Mouse (Mus musculus): ENCODE results near the gene Efcab5. TPM values are rescaled to one million over a fixed set of nuclear protein-coding genes. Genes with fewer than 3 reads are reported as not detected.

The Efcab5 gene
- polyA plus RNA-seq (2015; fragmentation: Nextera tagmentation; extraction: Ambion mirVana): 0.08 and 0.18 TPM in 2 replicates

- Histone ChIP-seq H3K4me2 (no peak within 1 kb of the TSS), H3K4me1 (peaks cover 6% of the 10 kb centered on the region; the same call in 1 of the 2 replicates), H3K27ac (no peak within 1 kb of the TSS), H3K9me3 (replicated peaks) (no peaks in the 10 kb centered on the region), H3K9ac (no peak within 1 kb of the TSS), H3K4me3 (replicated peaks) (no peak within 1 kb of the TSS), H3K27me3 (no peaks in the 10 kb centered on the region), H3K36me3 (no peaks in the 10 kb centered on the region)
- ATAC-seq (replicated peaks; ENCODE audit: low FRiP score): no peak
- 71% methylated on average over 6 of the region's 6 CpGs for whole genome bisulfite sequencing
Measured at GRCm38 (mm10) chr11:77188868-77189267, at the start of gene Efcab5. Gene Efcab5 (minus strand): TSS chr11:77188968.

GRCm38 (mm10) chr11:77235267-77235666 lies 46.5 kb upstream of the Efcab5 start:
- WGBS: 100% methylated on average over 1 of the region's 1 CpGs
- Histone ChIP-seq H3K4me3 (replicated peaks) (no peak overlapping the region), H3K36me3 (no peaks in the 10 kb centered on the region), H3K9ac (no peak overlapping the region), H3K4me1 (peaks cover 4% of the 10 kb centered on the region; the same call in 1 of the 2 replicates), H3K9me3 (replicated peaks) (no peaks in the 10 kb centered on the region), H3K4me2 (no peak overlapping the region), H3K27ac (no peak overlapping the region), H3K27me3 (no peaks in the 10 kb centered on the region)
- ATAC-seq (replicated peaks; ENCODE audit: low FRiP score): no peak

- no peak overlapping the region for H3K4me3 ChIP-seq (replicated peaks)
- WGBS: 93% methylated on average over 2 of the region's 2 CpGs
- no peak for ATAC-seq (replicated peaks; ENCODE audit: low FRiP score)
Measured at GRCm38 (mm10) chr11:77231514-77231913, 42.7 kb upstream of the Efcab5 start.

DNA sequence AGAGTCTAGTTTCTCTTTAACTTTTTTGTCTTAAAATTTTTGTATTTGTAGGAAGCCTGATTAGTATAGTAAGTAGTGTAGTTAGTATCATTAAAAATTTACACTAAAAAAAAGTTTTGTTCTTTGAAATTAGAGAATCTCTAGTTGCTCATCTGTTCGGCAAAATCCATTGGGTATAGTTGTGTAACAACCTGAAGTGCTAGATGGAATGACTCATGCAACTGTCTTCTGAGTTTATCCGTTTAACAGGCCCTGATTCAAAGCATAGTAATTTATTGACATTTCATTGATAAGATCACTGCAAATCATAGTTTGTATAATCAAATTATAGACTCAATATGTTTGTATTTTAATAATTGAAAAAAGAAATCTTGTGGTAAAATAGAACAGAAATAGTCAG lies 42.0 kb upstream of the Efcab5 start:
- 69% methylated on average over 2 of the region's 2 CpGs for WGBS

More at GRCm38 (mm10) chr11:77231514-77231913, 42.7 kb upstream of the Efcab5 start:
- Histone ChIP-seq H3K4me1 (no peaks in the 10 kb centered on the region), H3K4me2 (no peak overlapping the region), H3K9ac (no peak overlapping the region), H3K9me3 (replicated peaks) (no peaks in the 10 kb centered on the region), H3K27ac (no peak overlapping the region), H3K36me3 (no peaks in the 10 kb centered on the region), H3K27me3 (no peaks in the 10 kb centered on the region)

GRCm38 (mm10) chr11:77216761-77217130 lies 28.0 kb upstream of the Efcab5 start:
- no peaks in the 10 kb centered on the region for H3K9me3 ChIP-seq (replicated peaks)

More for the DNA sequence above, 42.0 kb upstream of the Efcab5 start:
- Histone ChIP-seq H3K9me3 (replicated peaks) (no peaks in the 10 kb centered on the region), H3K4me1 (no peaks in the 10 kb centered on the region), H3K4me3 (replicated peaks) (no peak overlapping the region), H3K9ac (no peak overlapping the region), H3K27me3 (no peaks in the 10 kb centered on the region), H3K27ac (no peak overlapping the region), H3K36me3 (no peaks in the 10 kb centered on the region), H3K4me2 (no peak overlapping the region)
- no peak for ATAC-seq (replicated peaks; ENCODE audit: low FRiP score)

GRCm38 (mm10) chr11:77215951-77216760 lies 27.4 kb upstream of the Efcab5 start, which contains the start of gene Ssh2:
Gene Ssh2 (plus strand): TSS chr11:77216287.
- Histone ChIP-seq H3K4me3 (replicated peaks) (peak within 1 kb of the TSS; percentile 77), H3K4me1 (peaks cover 16% of the 10 kb centered on the region), H3K27me3 (no peaks in the 10 kb centered on the region), H3K4me2 (peak within 1 kb of the TSS; percentile 86), H3K9me3 (replicated peaks) (no peaks in the 10 kb centered on the region), H3K27ac (peak within 1 kb of the TSS; percentile 97), H3K9ac (peak within 1 kb of the TSS; percentile 76), H3K36me3 (no peaks in the 10 kb centered on the region)
- under 1% methylated on average over 81 of the region's 82 CpGs for WGBS
- ATAC-seq (replicated peaks; ENCODE audit: low FRiP score): peak; percentile 90

More at GRCm38 (mm10) chr11:77216761-77217130, 28.0 kb upstream of the Efcab5 start:
- peak; percentile 57 for ATAC-seq (replicated peaks; ENCODE audit: low FRiP score)
- under 1% methylated on average over 11 of the region's 11 CpGs for WGBS
- no peaks in the 10 kb centered on the region for H3K36me3 ChIP-seq
- H3K9ac ChIP-seq: peak overlapping the region; percentile 76
- H3K4me3 ChIP-seq (replicated peaks): peak overlapping the region; percentile 77
- H3K27ac ChIP-seq: peak overlapping the region; percentile 97
- H3K27me3 ChIP-seq: no peaks in the 10 kb centered on the region
- peaks cover 16% of the 10 kb centered on the region for H3K4me1 ChIP-seq
- peak overlapping the region; percentile 86 for H3K4me2 ChIP-seq

- Histone ChIP-seq H3K36me3 (no peaks in the 10 kb centered on the region), H3K9ac (peak overlapping the region; percentile 76), H3K4me3 (replicated peaks) (peak overlapping the region; percentile 77), H3K27me3 (no peaks in the 10 kb centered on the region), H3K4me2 (peak overlapping the region; percentile 86), H3K9me3 (replicated peaks) (no peaks in the 10 kb centered on the region), H3K4me1 (peaks cover 16% of the 10 kb centered on the region), H3K27ac (peak overlapping the region; percentile 97)
- under 1% methylated on average over 11 of the region's 11 CpGs for WGBS
- peak; percentile 47; the same call in 1 of the 2 replicates for ATAC-seq (replicated peaks; ENCODE audit: low FRiP score)
Measured at GRCm38 (mm10) chr11:77215483-77215882, 26.7 kb upstream of the Efcab5 start.

- Histone ChIP-seq H3K4me3 (replicated peaks) (no peak overlapping the region), H3K9ac (no peak overlapping the region), H3K27me3 (no peaks in the 10 kb centered on the region), H3K36me3 (no peaks in the 10 kb centered on the region), H3K4me1 (peaks cover 16% of the 10 kb centered on the region), H3K27ac (0 out of 2 replicates have a peak overlapping the region, but pooled peaks have one; percentile 54), H3K9me3 (replicated peaks) (no peaks in the 10 kb centered on the region), H3K4me2 (no peak overlapping the region; the same call in 1 of the 2 replicates)
- 0% methylated on average over 1 of the region's 1 CpGs for WGBS
- peak; percentile 47 for ATAC-seq (replicated peaks; ENCODE audit: low FRiP score)
Measured at GRCm38 (mm10) chr11:77214755-77215154, 26.0 kb upstream of the Efcab5 start.

- no peak overlapping the region for H3K4me2 ChIP-seq
- H3K27me3 ChIP-seq: no peaks in the 10 kb centered on the region
- no peak overlapping the region for H3K4me3 ChIP-seq (replicated peaks)
- no peak for ATAC-seq (replicated peaks; ENCODE audit: low FRiP score)
- 100% methylated on average over 1 of the region's 1 CpGs for WGBS
- peaks cover 16% of the 10 kb centered on the region for H3K4me1 ChIP-seq
- H3K27ac ChIP-seq: no peak overlapping the region
- H3K36me3 ChIP-seq: no peaks in the 10 kb centered on the region
- no peak overlapping the region for H3K9ac ChIP-seq
- no peaks in the 10 kb centered on the region for H3K9me3 ChIP-seq (replicated peaks)
Measured at GRCm38 (mm10) chr11:77214142-77214692, 25.4 kb upstream of the Efcab5 start.

GRCm38 (mm10) chr11:77200703-77201102 lies 11.9 kb upstream of the Efcab5 start:
- Histone ChIP-seq H3K36me3 (no peaks in the 10 kb centered on the region), H3K4me3 (replicated peaks) (no peak overlapping the region), H3K9me3 (replicated peaks) (no peaks in the 10 kb centered on the region), H3K27ac (no peak overlapping the region), H3K27me3 (no peaks in the 10 kb centered on the region), H3K4me2 (no peak overlapping the region), H3K9ac (no peak overlapping the region), H3K4me1 (peaks cover 10% of the 10 kb centered on the region)
- ATAC-seq (replicated peaks; ENCODE audit: low FRiP score): no peak
- WGBS: 88% methylated on average over 1 of the region's 1 CpGs

GRCm38 (mm10) chr11:77199636-77200035 lies 10.9 kb upstream of the Efcab5 start:
- Histone ChIP-seq H3K9me3 (replicated peaks) (no peaks in the 10 kb centered on the region), H3K9ac (no peak overlapping the region), H3K27ac (peak overlapping the region; percentile 67), H3K4me1 (peaks cover 21% of the 10 kb centered on the region), H3K4me3 (replicated peaks) (no peak overlapping the region), H3K27me3 (no peaks in the 10 kb centered on the region), H3K4me2 (0 out of 2 replicates have a peak overlapping the region, but pooled peaks have one; percentile 19), H3K36me3 (no peaks in the 10 kb centered on the region)
- WGBS: 44% methylated on average over 4 of the region's 4 CpGs
- ATAC-seq (replicated peaks; ENCODE audit: low FRiP score): no peak

Measured in kidney, embryonic 15.5 days (tissue).